12 mouse cellular contexts compared by ENCODE assay signal in genomic region chr6:134602371-134603003, GRCm38 (mm10). TPM values are rescaled to one million over a fixed set of nuclear protein-coding genes. Genes with fewer than 3 reads are reported as not detected.
DNase-seq lines count a peak whose midpoint lies in the region; ATAC-seq lines count a peak whose summit lies in the region.
"Had no signal": no experiment of that assay in that cellular context is flagged by ENCODE, and none has a peak within 500 bp of the region (broad histone marks: within the 10 kb centered on the region; RNA-seq: fewer than 3 reads in every experiment).

No protein-coding gene starts in this region.

- no peak overlapping the region for H3K9ac ChIP-seq in heart, embryonic 11.5 days (ENCODE audit: low read depth, low read length)
- H3K9ac ChIP-seq: forebrain, postnatal 0 days; hindbrain, embryonic 13.5 days had no signal

- peaks cover 19% of the 10 kb centered on the region for H3K4me1 ChIP-seq in brown adipose tissue, adult 24 weeks (ENCODE audit: control insufficient read depth, insufficient read depth, insufficient read length, low read length)
- peaks cover 4% of the 10 kb centered on the region; the same call in 1 of the 2 replicates for H3K4me1 ChIP-seq in heart, embryonic 11.5 days (ENCODE audit: control insufficient read depth, insufficient read depth, low read length)

- H3K9me3 ChIP-seq in heart, embryonic 11.5 days (replicated peaks; ENCODE audit: control insufficient read depth, low read length), result no peaks in the 10 kb centered on the region
- H3K9me3 ChIP-seq: hindbrain, embryonic 13.5 days had no signal

- no peaks in the 10 kb centered on the region for H3K36me3 ChIP-seq in heart, embryonic 11.5 days (ENCODE audit: control insufficient read depth, insufficient read depth, low read length)
- H3K36me3 ChIP-seq: hindbrain, embryonic 13.5 days had no signal

- ATAC-seq in granulocyte monocyte progenitor cell, adult 5-6 weeks (replicated peaks; ENCODE audit: poor library complexity, severe bottlenecking), result no peak
- no peak for ATAC-seq in heart, embryonic 11.5 days (replicated peaks; ENCODE audit: insufficient number of reproducible peaks, low FRiP score, low TSS enrichment)
- ATAC-seq: forebrain, postnatal 0 days had no signal

- DNase-seq in adrenal gland, postnatal 10 days, result peak; percentile 20
- no peak for DNase-seq in adrenal gland, postnatal 36 days
- DNase-seq in kidney, adult 18-20 months, result peak; percentile 48
- peak; percentile 34 to 57 for DNase-seq in kidney, postnatal 4 days
- no peak for DNase-seq in layer of hippocampus, adult 9-11 months
- DNase-seq: forebrain, postnatal 0 days had no signal

- 51% methylated on average over 10 of the region's 10 CpGs for WGBS in heart, embryonic 11.5 days (ENCODE audit: insufficient replicate concordance)

- peak overlapping the region; percentile 83 for H3K27ac ChIP-seq in brown adipose tissue, adult 24 weeks (replicated peaks; ENCODE audit: low read depth, low read length)
- no peak overlapping the region for H3K27ac ChIP-seq in heart, embryonic 11.5 days (ENCODE audit: low read depth, low read length)
- H3K27ac ChIP-seq: hindbrain, embryonic 13.5 days; layer of hippocampus, adult 2 months had no signal

- no peaks in the 10 kb centered on the region for H3K27me3 ChIP-seq in heart, embryonic 11.5 days (ENCODE audit: control insufficient read depth, insufficient read depth, low read length)
- H3K27me3 ChIP-seq: hindbrain, embryonic 13.5 days had no signal

- H3K4me3 ChIP-seq in brown adipose tissue, adult 24 weeks (ENCODE audit: insufficient read depth, low read depth, low read length), result no peak overlapping the region
- no peak overlapping the region for H3K4me3 ChIP-seq in heart, embryonic 11.5 days (ENCODE audit: low read depth, low read length)
- H3K4me3 ChIP-seq: hindbrain, embryonic 13.5 days; layer of hippocampus, adult 2 months had no signal

- no peak overlapping the region for H3K4me2 ChIP-seq in heart, embryonic 11.5 days
- H3K4me2 ChIP-seq: hindbrain, embryonic 13.5 days; midbrain, embryonic 11.5 days had no signal

RNA-seq across cellular contexts. Expression of gene Mansc1, which starts 29.8 kb away (rescaled TPM):
- 1 to 10 TPM; 5.5 to 6.9 TPM for total RNA-seq in adrenal gland, postnatal 10 days (2021)
- total RNA-seq in adrenal gland, postnatal 36 days (2021), result 1 to 10 TPM; 4.4 to 4.9 TPM
- 0.87 and 1.3 TPM in 2 replicates for polyA plus RNA-seq in brown adipose tissue, adult 24 weeks (2012; ENCODE audit: insufficient read depth, insufficient read length, missing spikeins)
- 5.3 and 6.3 TPM in 2 replicates for total RNA-seq in granulocyte monocyte progenitor cell, adult 5-6 weeks (2014; fragmentation: Nextera tagmentation)
- total RNA-seq in granulocyte monocyte progenitor cell, adult 5-6 weeks (2017), result 3.5 and 5.0 TPM in 2 replicates
- 7.2 and 7.3 TPM in 2 replicates for polyA plus RNA-seq in heart, embryonic 11.5 days (2014; fragmentation: Nextera tagmentation; extraction: Ambion mirVana)

RNA-seq across cellular contexts. Expression of gene Lrp6, which starts 35.7 kb away (rescaled TPM):
- 10 to 100 TPM; 77.3 to 78.5 TPM for total RNA-seq in adrenal gland, postnatal 10 days (2021)
- total RNA-seq in adrenal gland, postnatal 36 days (2021), result 10 to 100 TPM; 91.4 to 97.7 TPM
- 22.1 and 33.0 TPM in 2 replicates for polyA plus RNA-seq in brown adipose tissue, adult 24 weeks (2012; ENCODE audit: insufficient read depth, insufficient read length, missing spikeins)
- total RNA-seq in granulocyte monocyte progenitor cell, adult 5-6 weeks (2014; fragmentation: Nextera tagmentation), result 17.2 and 22.6 TPM in 2 replicates
- 31.3 and 36.1 TPM in 2 replicates for total RNA-seq in granulocyte monocyte progenitor cell, adult 5-6 weeks (2017)
- polyA plus RNA-seq in heart, embryonic 11.5 days (2014; fragmentation: Nextera tagmentation; extraction: Ambion mirVana), result 20.6 and 20.8 TPM in 2 replicates

RNA-seq across cellular contexts. Expression of gene Borcs5, which starts 36.8 kb away (rescaled TPM):
- total RNA-seq in adrenal gland, postnatal 10 days (2021), result 10 to 100 TPM; 11.3 to 14.4 TPM
- total RNA-seq in adrenal gland, postnatal 36 days (2021), result 10 to 100 TPM; 13.7 to 15.4 TPM
- 7.3 and 15.2 TPM in 2 replicates for polyA plus RNA-seq in brown adipose tissue, adult 24 weeks (2012; ENCODE audit: insufficient read depth, insufficient read length, missing spikeins)
- 13.5 and 19.0 TPM in 2 replicates for total RNA-seq in granulocyte monocyte progenitor cell, adult 5-6 weeks (2014; fragmentation: Nextera tagmentation)
- 5.8 and 6.4 TPM in 2 replicates for total RNA-seq in granulocyte monocyte progenitor cell, adult 5-6 weeks (2017)
- polyA plus RNA-seq in heart, embryonic 11.5 days (2014; fragmentation: Nextera tagmentation; extraction: Ambion mirVana), result 15.1 and 16.0 TPM in 2 replicates

Comparison
In these comparisons a context has a peak if more than half of its experiments do, and no peak if none do; other contexts are left out.
1. DNase-seq: peak in adrenal gland, postnatal 10 days (single experiment), kidney, adult 18-20 months (single experiment) and kidney, postnatal 4 days (2 of 2); none in adrenal gland, postnatal 36 days (0 of 2) and layer of hippocampus, adult 9-11 months (single experiment).